Mouse (Mus musculus) lung, postnatal 14 days (tissue): Measurements from ENCODE around the gene Hoxb3.

Experiments
- DNase-seq: peaks from one replicate; pipeline ENCODE4 v3.0.0; 2021

Hoxb3 gene

DNA sequence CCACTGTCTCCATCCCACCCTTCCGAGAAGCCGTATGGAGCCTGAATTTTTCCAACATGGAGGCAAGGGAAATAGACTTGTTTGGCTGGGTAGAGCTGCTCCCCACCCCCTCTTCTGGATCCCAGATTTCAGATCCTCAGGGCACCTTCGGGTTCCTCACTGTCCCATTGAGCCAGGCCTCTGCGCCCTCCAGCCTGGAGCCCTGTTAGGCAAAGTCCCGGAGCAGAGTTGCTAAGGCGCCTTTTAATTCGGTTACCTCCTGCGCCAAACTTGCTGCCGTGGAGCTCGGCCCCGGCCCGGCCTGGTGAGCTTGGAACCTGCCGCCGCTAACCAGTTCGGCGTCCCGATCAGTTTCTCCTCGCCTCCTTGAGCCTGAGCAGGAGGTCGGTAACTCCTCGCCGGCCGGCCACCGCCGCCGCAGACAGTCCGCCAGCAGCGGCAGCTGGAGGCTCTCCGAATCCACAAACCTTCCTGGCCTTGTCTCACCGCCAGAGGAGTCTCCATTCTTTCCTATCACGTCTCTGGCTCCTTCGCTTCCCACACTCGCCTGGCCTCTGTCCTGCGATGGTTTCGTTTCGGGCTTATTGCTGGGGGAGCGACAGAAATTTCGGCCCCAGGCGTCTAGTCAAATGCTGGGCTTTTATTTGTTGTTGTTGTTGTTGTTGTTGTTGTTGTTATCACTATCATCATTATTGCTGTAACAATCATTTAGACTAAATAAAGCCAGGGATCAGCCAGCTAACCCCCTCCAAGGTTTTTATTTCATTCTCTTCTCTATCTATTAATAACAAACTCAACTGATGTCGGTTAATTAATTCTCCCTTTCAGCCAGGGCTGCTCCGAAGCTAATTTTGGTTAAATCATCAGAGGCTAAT, 18.8 kb downstream of the Hoxb3 start:
- DNase-seq: peak; percentile 63

DNA sequence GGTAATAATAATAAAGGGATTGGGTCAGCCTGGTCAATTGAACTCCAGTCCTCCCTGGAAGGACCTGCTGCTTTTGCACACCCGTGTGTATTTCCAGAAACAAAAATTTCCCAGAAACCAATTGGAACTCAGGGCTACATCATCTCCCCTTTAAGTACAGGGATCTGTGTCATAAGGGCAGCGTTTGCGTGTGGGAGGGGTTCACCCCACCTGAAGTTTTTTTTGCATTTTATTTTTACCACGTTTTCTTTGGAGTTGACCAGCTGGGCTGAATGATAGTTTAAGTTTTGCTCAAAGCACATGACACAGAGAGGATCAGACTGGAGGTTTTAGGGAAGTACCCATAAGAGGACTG, 19.4 kb downstream of the Hoxb3 start:
- no peak for DNase-seq

DNA sequence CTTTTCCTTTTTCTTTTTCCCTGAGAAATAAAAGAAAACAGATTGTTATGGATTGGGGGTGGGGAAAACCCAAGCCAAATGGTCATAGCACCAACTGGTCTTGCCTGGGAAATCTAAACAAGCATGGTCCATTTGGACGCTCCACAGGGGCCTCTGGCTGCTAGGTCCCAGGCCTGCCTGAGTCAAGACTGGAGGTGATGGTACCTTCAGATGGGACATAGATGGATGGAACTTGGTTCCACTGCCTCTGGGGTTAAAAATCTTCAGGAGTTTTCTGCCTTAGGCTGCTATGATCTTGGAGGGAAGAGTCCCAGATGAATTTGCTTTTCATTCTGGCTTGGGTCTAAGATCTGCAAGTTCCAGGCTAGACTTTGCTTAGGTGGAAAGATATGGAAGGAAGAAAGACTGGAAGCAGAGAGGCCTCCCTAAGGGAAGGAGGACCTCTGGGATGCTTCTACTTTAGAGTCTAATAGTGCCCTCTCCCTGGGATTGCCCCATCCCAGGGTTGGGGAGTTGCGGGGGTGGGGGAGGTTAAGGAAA, 20.1 kb downstream of the Hoxb3 start:
- DNase-seq: no peak

DNA sequence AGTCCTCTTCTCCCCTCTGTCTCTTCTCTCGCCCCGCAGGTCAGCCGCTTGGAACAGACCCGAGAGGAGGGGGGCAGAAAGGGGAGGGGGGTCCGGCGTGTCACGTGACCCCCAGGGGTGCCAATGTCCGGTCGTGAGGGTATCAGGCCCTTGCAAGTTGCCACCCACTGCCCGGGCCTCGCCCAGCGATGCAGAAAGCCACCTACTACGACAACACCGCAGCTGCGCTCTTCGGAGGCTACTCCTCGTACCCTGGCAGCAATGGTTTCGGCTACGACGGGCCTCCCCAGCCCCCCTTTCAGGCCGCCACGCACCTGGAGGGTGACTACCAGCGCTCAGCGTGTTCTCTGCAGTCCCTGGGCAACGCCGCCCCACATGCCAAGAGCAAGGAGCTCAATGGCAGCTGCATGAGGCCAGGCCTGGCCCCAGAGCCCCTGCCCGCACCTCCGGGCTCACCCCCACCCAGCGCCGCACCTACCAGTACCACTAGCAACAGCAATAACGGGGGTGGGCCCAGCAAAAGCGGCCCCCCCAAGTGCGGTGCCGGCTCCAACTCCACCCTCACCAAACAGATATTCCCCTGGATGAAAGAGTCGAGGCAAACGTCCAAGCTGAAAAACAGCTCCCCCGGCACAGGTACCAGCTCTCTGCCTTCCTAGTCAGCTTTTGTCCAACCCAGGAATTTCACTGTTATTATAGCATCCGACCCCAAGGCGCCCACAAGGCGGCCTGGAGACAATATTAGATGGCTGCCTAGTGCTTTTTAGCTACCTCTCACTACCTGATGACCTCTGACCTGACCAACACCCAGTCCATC, 21.1 kb downstream of the Hoxb3 start:
- no peak for DNase-seq

DNA sequence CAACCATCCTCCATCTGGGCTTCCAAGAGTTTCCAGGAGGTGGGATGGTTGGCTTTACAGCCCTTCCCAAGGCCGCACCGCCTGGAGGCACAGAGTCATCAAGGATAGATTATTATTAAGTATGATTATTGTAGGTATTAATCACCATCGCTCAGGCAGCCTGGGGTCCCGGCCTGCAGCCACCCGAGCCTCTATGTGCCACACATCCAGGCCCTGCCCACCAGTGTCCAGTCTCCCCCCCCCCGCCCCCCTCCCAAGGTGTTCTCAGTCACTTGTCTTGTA, 21.7 kb downstream of the Hoxb3 start:
- DNase-seq: no peak

DNA sequence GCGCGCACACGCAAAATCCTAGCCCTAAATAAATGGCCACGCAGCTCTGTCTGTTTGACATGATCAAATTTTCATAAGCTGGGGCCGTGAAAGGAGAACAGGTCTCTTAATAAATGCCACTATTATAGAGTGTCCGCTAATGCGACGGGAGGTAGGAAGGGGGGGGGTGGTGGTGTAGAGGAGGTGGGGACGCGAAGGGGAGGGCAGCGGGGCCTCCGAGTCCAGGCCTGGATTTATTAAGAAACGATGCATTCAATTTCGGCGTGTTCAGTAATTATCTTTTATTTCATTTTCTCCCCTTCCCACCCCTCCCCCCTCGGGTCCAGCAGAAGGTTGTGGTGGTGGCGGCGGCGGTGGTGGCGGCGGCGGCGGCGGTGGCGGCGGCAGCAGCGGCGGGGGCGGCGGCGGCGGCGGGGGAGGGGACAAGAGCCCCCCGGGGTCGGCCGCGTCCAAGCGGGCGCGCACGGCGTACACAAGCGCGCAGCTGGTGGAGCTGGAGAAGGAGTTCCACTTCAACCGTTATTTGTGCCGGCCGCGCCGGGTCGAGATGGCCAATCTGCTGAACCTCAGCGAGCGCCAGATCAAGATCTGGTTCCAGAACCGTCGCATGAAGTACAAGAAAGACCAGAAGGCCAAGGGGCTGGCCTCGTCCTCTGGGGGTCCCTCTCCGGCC, 22.2 kb downstream of the Hoxb3 start:
- no peak for DNase-seq

DNA sequence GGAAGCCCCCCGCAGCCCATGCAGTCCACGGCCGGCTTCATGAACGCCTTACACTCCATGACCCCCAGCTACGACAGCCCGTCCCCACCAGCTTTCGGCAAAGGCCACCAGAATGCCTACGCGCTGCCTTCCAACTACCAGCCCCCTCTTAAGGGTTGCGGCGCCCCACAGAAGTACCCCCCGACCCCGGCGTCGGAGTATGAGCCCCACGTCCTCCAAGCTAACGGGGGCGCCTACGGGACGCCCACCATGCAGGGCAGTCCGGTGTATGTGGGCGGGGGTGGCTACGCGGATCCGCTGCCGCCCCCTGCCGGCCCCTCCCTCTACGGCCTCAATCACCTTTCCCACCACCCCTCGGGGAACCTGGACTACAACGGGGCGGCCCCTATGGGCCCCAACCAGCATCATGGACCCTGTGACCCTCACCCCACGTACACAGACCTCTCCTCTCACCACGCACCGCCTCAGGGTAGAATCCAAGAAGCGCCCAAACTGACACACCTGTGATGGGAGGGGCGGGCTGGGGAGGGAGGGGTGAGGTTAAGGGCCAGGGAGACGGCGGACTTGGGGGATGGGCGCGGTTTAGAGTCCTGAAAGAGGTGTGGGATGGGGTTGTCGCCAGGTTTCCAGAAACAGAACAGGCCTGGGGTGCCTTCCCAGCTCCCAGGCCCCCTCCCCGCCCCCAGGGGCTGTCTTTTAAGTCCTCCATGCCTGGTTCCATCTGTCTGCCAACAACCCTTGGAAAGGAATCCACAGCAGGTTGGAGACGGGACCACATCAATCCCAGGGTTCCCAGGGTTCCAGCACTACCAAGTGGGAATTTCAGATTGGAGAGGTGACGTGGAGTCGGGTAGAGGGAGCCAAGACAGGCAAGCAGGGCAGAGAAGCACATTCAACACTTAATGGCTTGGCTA, 23.0 kb downstream of the Hoxb3 start:
- no peak for DNase-seq

DNA sequence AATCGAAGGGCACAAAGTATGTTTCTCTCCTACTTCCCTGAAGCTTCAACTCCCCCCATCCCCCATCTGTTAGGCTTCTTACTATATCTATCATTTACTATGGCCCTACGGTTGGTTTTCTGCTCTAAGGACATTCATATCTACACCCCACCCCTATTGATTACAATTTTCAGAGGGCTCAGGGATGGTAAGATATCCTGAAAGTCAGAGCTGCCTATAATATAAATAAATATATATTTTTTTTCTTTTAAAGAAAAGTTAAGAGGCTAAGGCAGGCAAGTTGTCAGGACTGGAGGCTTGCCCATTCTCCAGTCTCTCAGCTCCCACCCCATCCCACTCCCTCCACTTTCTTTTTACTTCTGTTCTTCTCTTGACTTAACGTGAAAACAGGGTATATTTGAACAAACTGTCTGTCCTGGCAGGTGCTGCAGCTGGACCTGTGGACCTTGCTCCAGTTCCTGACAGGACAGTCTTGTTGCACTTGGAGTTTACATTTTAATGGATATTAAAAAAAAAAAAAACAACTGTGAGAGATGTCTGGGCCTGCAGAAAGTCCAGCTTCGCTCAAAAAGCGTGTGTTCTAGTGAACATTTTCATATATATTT, 23.9 kb downstream of the Hoxb3 start:
- DNase-seq: no peak

DNA sequence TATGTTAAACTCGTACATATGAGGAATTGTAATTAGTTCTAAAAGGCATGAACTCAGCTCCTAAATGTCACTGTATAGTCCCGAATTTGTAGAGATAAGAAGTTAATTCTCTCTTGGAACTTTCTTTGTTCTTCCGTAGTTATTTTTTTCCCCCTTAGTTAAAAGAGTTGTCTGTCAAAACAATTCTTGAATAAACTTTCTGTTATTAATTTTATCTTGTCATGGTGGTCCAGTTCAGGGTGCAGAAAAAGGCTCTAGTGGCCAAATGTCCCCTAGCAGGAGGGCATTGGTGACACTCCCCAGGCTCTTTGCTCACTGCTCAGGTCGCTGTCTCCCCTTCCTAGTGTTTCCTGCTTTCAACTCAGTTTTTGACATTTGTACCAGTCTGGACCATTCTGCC, 24.6 kb downstream of the Hoxb3 start:
- no peak for DNase-seq

DNA sequence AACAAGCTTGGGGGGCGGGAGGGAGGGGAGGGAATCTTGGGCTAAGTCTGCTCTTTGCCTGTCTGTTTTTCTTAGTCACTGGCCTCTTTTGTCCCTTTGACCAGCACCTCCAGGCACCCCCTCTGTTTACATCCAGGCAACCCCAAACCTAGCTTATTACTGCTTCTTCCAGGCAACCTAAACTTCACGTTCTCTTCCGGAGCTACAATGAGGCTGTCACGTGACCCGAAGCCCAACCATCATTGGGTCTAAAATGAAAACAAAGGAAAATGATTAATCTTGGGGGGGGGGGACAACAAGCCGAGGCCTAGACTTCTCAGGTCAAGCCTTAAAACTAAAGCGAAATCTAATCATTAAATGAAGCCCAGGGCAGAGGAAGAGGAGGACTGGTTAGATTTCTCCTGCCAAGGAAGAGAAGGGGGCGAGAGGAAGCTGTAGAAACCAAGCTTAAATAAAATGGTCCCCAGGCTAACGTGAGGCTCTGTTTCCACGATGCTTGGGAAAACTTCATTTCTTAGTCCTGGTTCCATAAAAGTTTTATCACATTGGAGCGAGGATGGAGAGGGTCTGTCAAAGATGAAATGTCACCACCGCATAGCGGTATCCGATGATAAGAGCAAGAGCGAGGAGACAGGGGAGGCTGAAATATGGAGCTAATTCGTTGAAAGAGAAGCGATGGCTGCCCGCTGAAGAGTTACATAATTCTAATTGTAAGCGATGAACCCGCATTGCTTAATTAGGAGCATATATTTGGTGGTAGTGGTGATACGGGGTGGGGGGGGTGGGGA, 25.2 kb downstream of the Hoxb3 start:
- no peak for DNase-seq

DNA sequence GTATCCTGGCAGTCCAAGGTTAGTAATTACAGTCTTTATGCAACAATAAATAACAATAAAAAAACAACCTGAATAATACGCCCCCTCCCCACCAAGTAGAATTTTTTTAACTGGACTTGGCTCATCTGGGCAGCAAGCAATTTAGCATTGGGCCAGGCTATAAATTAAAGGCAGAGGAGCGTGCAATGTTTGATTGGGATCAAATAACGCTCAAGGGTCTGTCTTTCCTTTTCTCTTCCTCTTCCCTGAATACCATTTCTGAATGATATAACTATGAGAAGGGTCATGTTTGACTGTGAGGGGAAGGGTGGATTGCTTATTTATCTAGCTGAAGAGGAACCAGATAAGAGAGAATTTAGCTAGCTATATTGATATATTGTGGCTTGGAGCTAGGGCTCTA, 25.9 kb downstream of the Hoxb3 start:
- DNase-seq: no peak

DNA sequence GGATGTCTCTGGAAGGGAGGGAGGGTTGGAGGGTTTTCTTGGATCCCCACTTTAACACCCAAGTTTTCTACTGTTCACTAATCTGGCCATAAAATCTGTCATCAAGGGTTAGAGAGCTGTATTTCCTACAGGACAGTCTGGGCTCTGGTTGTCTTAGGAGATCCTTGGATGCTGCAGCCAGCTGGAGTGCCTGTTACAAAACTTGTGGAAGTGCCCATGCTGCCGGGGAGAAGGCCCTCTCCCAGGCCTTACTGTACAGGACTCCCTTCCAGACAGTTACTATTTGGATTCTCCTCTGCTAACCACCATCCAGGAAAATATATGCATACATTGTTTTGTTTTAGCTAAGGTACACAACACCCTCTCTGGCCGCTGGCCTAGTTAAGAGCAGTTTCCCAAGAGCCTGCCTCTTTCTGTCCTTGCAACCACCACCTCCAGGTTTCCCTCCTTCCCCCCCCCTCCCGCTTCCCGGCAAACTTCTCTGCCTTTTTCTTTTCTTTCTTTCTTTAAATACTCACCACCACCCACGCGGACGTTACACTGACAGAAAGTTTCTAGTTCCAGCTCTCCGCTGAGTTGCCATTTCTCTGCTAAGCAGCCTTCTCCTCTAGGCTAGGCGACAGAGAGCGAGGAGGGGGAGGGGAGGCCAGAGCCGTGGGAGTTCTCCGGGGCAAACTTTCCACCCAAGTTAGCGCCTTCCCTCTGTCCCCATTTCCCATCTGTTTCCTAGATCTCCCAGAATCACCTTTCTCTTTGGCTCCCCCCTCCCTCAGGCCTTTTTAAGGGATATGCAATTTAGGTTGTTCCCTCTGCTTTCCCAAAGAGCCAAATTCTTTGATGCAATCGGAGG, 26.6 kb downstream of the Hoxb3 start:
- no peak for DNase-seq

DNA sequence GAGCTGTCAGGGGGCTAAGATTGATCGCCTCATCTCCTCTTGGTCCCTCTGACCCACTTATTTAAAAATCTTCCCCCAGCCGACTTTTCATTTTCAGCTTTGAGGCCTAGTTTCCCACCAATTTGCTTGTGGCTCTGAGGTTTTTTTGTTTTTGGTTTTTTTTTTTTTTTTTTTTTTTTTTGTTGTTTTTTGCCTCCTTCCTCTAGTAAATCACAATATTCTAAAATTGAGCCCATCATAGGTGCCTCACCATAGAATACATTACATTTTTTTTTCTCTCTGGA, 27.2 kb downstream of the Hoxb3 start, which contains the start of gene Hoxb2:
Gene Hoxb2, plus strand, starts transcription at position 185 of the 284 bp plus-strand sequence.
- no peak for DNase-seq

DNA sequence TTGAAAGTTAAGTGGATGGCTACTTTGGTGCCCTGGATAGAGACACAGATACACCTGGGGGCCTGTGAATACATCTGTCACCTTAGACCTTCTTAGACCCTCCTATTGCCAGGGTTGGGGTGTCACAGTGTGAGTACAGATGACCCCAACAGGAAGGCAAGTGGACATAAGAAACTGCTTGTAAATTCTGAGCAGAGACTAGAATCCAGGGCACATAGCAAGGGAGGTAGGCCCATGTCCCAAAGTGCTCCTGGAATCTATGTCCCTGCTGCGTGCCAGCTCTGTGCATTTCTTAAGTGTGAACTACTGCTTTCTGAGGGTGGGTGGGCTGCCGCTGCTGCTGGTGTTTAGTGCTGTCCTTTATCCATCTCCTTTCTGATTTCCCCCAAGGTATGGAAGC, 27.7 kb downstream of the Hoxb3 start:
- no peak for DNase-seq

DNA sequence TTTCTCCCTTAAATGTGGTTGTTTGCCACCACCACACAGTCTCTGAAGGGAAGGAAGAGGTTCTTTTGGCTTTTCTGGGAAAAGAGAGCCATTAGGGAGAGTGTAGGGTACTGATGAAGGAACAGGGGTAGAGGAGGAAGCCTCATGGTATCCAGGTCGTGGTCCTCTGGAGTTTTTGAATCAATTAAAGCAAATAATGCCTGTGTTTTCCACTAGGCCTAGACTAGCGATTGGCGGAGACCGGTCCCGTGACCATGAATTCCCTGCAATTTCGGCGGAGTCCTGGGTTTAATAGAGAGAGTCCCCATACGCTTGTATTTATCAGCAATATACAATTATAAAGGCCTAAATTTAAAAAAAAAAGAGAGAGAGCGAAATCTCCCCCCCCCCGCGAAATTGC, 28.2 kb downstream of the Hoxb3 start:
- no peak for DNase-seq

DNA sequence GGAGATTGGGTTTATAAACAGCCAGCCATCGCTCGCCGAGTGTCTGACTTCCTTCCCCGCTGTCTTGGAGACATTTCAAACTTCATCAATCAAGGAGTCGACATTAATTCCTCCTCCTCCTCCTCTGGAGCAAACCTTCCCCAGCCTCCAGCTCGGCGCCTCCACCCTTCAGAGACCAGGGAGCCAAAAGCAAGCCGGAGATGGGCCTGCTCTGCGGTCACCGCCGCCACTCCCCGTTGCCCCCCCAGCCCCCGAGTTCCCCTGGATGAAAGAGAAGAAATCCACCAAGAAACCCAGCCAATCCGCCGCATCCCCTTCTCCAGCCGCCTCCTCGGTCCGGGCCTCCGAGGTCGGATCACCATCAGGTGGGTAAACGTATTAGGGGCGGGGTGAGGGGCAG, 28.7 kb downstream of the Hoxb3 start:
- DNase-seq: peak; percentile 64

DNA sequence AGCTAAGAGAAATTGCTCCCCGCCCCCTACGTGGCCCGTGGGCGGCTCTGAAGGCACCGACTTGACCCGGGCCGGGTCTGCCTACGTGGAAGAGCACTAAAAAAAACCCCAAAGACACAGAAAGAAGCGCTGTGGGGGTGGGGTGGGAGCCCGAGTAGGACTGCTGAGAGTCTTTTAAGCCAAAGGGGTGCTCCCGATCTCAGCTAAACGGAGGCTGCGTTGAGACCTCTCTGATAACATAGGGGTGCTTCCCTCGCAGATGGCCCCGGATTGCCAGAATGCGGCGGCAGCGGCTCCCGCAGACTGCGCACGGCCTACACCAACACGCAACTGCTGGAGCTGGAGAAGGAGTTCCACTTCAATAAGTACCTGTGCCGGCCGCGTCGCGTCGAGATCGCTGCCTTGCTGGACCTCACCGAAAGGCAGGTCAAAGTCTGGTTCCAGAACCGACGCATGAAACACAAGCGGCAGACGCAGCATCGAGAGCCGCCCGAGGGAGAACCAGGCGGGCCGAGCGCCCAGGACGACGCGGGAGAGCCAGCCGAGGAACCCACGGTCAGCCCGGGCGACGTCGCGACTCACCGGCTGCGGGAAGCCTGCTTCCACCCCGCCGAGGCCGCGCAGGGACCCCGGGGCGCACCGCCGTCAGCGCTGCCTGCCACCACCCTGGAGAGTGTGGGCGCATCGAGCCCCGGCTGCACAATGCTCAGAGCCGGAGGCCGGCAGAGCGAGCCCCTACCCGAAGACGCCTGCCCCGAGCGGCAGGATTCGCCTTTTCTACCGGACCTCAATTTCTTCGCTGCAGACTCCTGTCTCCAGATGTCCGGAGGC, 29.8 kb downstream of the Hoxb3 start:
- peak; percentile 37 for DNase-seq

DNA sequence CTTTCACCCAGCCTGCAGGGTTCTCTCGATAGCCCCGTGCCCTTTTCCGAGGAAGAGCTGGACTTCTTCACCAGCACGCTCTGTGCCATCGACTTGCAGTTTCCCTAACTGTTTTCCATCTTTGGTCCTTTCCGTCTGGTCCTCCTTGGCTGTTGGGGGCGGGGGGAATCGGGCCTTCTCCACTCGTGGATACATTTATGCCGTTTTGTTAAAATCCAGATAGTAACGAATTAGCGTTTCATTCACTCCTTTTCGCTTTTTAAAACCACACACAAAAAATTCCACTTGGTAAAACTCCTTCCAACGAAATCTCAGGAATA, 30.4 kb downstream of the Hoxb3 start:
- no peak for DNase-seq

DNA sequence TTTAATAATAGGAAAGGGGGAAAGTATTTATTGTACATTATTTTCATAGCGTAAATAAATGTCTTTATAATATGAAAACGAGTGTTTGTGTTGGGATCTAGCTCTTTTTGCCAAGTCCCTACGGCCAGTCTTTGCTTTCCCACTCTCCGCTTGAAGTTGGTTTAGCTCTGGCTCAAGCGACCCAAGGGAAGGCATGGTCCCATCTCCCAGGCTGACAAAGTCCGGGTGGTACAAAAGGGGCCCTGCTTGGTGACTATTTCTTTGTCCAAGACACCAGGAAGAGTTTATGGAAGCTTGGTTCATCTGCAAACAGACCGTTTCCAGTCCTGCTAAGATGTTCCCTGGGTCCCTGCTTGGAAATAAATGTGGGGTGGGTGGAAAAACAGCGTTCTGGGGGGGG, 30.8 kb downstream of the Hoxb3 start:
- DNase-seq: peak; percentile 18

DNA sequence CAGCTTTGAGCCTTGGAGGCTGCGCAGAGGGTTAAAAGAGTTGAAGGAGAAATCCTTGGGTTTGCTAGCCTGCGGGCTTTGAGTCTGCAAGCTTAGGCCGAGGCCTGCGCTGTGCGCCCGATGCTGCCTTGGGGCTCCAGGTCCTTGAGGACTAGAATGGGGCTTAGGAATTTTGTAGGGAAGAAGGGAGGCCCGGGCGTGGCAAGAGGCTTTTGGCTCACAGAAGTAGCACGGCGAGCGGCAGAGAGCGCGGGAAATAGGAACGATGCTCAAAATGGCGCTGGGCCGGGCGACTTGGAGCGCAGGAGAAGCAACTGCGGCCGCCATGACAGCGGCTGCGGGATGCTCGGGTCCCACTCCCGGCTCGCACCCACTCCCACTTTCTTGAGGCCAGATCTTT, 31.2 kb downstream of the Hoxb3 start:
- peak; percentile 50 for DNase-seq
